Mouse (Mus musculus) heart, adult 2 months (tissue): ENCODE measurements at regions not wholly inside any gene's neighbourhood (a gene's known extent, or its start where the extent isn't known, plus 50 kb on each side); places are given as distances from the start of the nearest gene placed in this dataset.

Source experiments
- DNase-seq, 2 experiments: peaks; one replicate each; pipeline ENCODE4 v3.0.0; 2021
- H3K27ac ChIP-seq: fragments of 200-600 bp; 2 replicates; pipeline ENCODE4 v1.8.1; 2022
- H3K27me3 ChIP-seq: fragments of 200-500 bp; 2 replicates; pipeline ENCODE4 v1.6.1; 2012; ENCODE audit warnings: mild to moderate bottlenecking, low read length, inconsistent platforms, mixed read lengths; ENCODE audit not compliant: control insufficient read depth, insufficient read depth
- H3K36me3 ChIP-seq: fragments of 200-500 bp; 2 replicates; pipeline ENCODE4 v1.6.1; 2012; ENCODE audit warnings: low read length, inconsistent platforms; ENCODE audit not compliant: control insufficient read depth, insufficient read depth
- H3K4me1 ChIP-seq: fragments of 200-500 bp; 2 replicates; pipeline ENCODE4 v1.6.1; 2011; ENCODE audit warnings: low read length; ENCODE audit not compliant: control insufficient read depth, insufficient read depth
- H3K4me3 ChIP-seq: fragments of 200-600 bp; 2 replicates; pipeline ENCODE4 v1.8.1; 2022
- H3K79me2 ChIP-seq: fragments of 200-500 bp; replicated peaks from 2 replicates; pipeline ENCODE4 v1.6.1; 2012; ENCODE audit warnings: mild to moderate bottlenecking, inconsistent platforms, low read length, moderate library complexity, mixed read lengths; ENCODE audit not compliant: control insufficient read depth, insufficient read depth
- H3K9ac ChIP-seq: fragments of 200-500 bp; 2 replicates; pipeline ENCODE4 v1.6.1; 2012; ENCODE audit warnings: low read depth, mild to moderate bottlenecking, control low read depth, inconsistent platforms, low read length, mixed read lengths
- CTCF ChIP-seq: fragments of 200-600 bp; IDR thresholded peaks from 2 replicates; pipeline ENCODE4 v1.8.1; 2022; ENCODE audit warnings: antibody characterized with exemption, mild to moderate bottlenecking, moderate library complexity
- EP300 ChIP-seq: fragments of 200-500 bp; IDR thresholded peaks from 2 replicates; pipeline ENCODE4 v1.6.1; 2011; ENCODE audit warnings: low read depth, low read length, control low read depth; ENCODE audit not compliant: insufficient read depth
- POLR2A ChIP-seq: fragments of 200-500 bp; IDR thresholded peaks from 2 replicates; pipeline ENCODE4 v1.6.1; 2011; ENCODE audit warnings: mild to moderate bottlenecking, low read depth, low read length, control low read depth; ENCODE audit not compliant: insufficient read depth
- whole genome bisulfite sequencing: fragments of 180-500 bp; shearing (Covaris S2); methylation state at CpG from one replicate; pipeline ENCODE4 v1.1.7; 2018; 5-methylcytosine and 5-hydroxymethylcytosine counted together
- intact Hi-C: fragments of 180-260 bp; cut with DNase I; formaldehyde crosslinking; loops from one replicate; pipeline ENCODE4 v1.15.1; 2025

- no peak for DNase-seq
- Histone ChIP-seq H3K4me3 (no peak overlapping the region), H3K36me3 (no peaks in the 10 kb centered on the region), H3K79me2 (no peaks in the 10 kb centered on the region), H3K27ac (no peak overlapping the region), H3K4me1 (no peaks in the 10 kb centered on the region), H3K9ac (no peak overlapping the region), H3K27me3 (0 out of 2 replicates have a peak, but pooled peaks cover 3% of the 10 kb centered on the region)
- 80% methylated on average over 21 of the region's 21 CpGs for WGBS
- TF ChIP-seq EP300: no peak
- TF ChIP-seq CTCF: no peak
- no peak for TF ChIP-seq POLR2A
- intact Hi-C loops: no loop called here
Observed at GRCm38 (mm10) chr6:16999451-17000139, 65.4 kb upstream of the Tes start.

GRCm38 (mm10) chr6:16995495-16995936, 69.4 kb upstream of the Tes start:
- Histone ChIP-seq H3K9ac (no peak overlapping the region), H3K4me1 (no peaks in the 10 kb centered on the region), H3K4me3 (no peak overlapping the region), H3K27ac (no peak overlapping the region), H3K27me3 (0 out of 2 replicates have a peak, but pooled peaks cover 3% of the 10 kb centered on the region), H3K79me2 (no peaks in the 10 kb centered on the region), H3K36me3 (no peaks in the 10 kb centered on the region)
- intact Hi-C loops: no loop called here
- TF ChIP-seq EP300 (no peak), CTCF (no peak)
- DNase-seq: no peak
- 39% methylated on average over 10 of the region's 10 CpGs for WGBS

- intact Hi-C loops: no loop called here
- DNase-seq: no peak
- WGBS: 8% methylated on average over 8 of the region's 8 CpGs
- H3K9ac ChIP-seq: no peak overlapping the region
- no peaks in the 10 kb centered on the region for H3K79me2 ChIP-seq
- H3K36me3 ChIP-seq: no peaks in the 10 kb centered on the region
- H3K4me1 ChIP-seq: no peaks in the 10 kb centered on the region
- no peak overlapping the region for H3K4me3 ChIP-seq
- 0 out of 2 replicates have a peak, but pooled peaks cover 3% of the 10 kb centered on the region for H3K27me3 ChIP-seq
- TF ChIP-seq POLR2A (no peak), CTCF (peak; percentile 66), EP300 (no peak)
- H3K27ac ChIP-seq: no peak overlapping the region
Observed at GRCm38 (mm10) chr6:16994711-16995110, 70.2 kb upstream of the Tes start.

- Histone ChIP-seq H3K36me3 (no peaks in the 10 kb centered on the region), H3K4me3 (no peak overlapping the region), H3K9ac (no peak overlapping the region), H3K79me2 (no peaks in the 10 kb centered on the region), H3K27ac (no peak overlapping the region), H3K27me3 (0 out of 2 replicates have a peak, but pooled peaks cover 2% of the 10 kb centered on the region), H3K4me1 (no peaks in the 10 kb centered on the region)
- no peak for TF ChIP-seq EP300
- no peak for TF ChIP-seq CTCF
- TF ChIP-seq POLR2A: no peak
- no peak for DNase-seq
- 69% methylated on average over 15 of the region's 15 CpGs for WGBS
- intact Hi-C loops: no loop called here
Observed at GRCm38 (mm10) chr6:16991996-16992591, 72.9 kb upstream of the Tes start.

GRCm38 (mm10) chr6:16978206-16978505, 79.9 kb upstream of the Tfec start:
- no peak overlapping the region for H3K27ac ChIP-seq
- WGBS: 19% methylated on average over 3 of the region's 3 CpGs
- DNase-seq: no peak
- no peaks in the 10 kb centered on the region for H3K4me1 ChIP-seq
- H3K79me2 ChIP-seq: no peaks in the 10 kb centered on the region
- no peak overlapping the region for H3K4me3 ChIP-seq
- no peaks in the 10 kb centered on the region for H3K36me3 ChIP-seq
- intact Hi-C loops: no loop called here
- H3K9ac ChIP-seq: no peak overlapping the region
- H3K27me3 ChIP-seq: 0 out of 2 replicates have a peak, but pooled peaks cover 1% of the 10 kb centered on the region
- TF ChIP-seq POLR2A (no peak), CTCF (peak; percentile 88), EP300 (no peak)
